11 mouse cellular contexts compared by ENCODE assay signal in the genomic region with DNA sequence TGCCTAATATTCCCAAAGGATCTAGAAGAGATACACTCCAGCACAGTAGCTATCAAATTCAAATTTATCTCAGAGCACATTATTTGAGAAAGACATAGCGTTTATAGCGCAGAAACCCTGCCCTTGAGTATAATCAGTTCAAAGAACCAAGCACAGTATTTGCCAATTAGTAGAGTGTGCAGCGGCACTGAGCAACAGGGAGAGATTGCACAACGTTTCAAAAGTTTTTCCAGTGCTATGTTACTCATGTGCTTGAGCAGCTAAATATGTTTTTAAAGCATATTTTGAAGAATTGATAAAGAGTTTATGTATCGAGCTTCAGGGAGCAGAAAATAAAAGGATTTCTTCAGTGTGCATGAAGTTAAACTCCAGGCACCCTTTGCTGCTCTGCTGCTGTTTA.
A peak's percentile ranks its signal among the peaks of the same experiment; 100 is the strongest.
DNase-seq lines count a peak whose midpoint lies in the region; ATAC-seq lines count a peak whose summit lies in the region.
"Had no signal": no experiment of that assay in that cellular context is flagged by ENCODE, and none has a peak within 500 bp of the region (broad histone marks: within the 10 kb centered on the region; RNA-seq: fewer than 3 reads in every experiment).

No protein-coding gene starts in this region.

- no peak overlapping the region for H3K27ac ChIP-seq in limb, embryonic 12.5 days
- no peak overlapping the region for H3K27ac ChIP-seq in limb, embryonic 10.5 days
- H3K27ac ChIP-seq in heart, embryonic 13.5 days (replicated peaks), result peak overlapping the region; percentile 65
- H3K27ac ChIP-seq: forebrain, embryonic 12.5 days; midbrain, embryonic 12.5 days had no signal

- DNase-seq in adrenal gland, postnatal 10 days, result peak; percentile 25
- DNase-seq in adrenal gland, adult 8-10 months, result no peak
- DNase-seq in limb, embryonic 10.5 days (ENCODE audit: low spot score), result no peak
- peak; percentile 23 for DNase-seq in lung, postnatal 36 days
- no peak for DNase-seq in layer of hippocampus, postnatal 10 days (ENCODE audit: low spot score in 2 of 2)
- no peak for DNase-seq in urinary bladder, adult 2 months (ENCODE audit: low spot score)
- DNase-seq: cerebellum, adult 11-12 months had no signal

- no peaks in the 10 kb centered on the region for H3K9me3 ChIP-seq in limb, embryonic 12.5 days
- no peaks in the 10 kb centered on the region for H3K9me3 ChIP-seq in limb, embryonic 10.5 days (replicated peaks)
- H3K9me3 ChIP-seq in heart, embryonic 13.5 days, result no peaks in the 10 kb centered on the region
- H3K9me3 ChIP-seq: forebrain, embryonic 12.5 days; midbrain, embryonic 12.5 days had no signal

- no peak for ATAC-seq in limb, embryonic 12.5 days (ENCODE audit: insufficient number of reproducible peaks, insufficient read depth, low FRiP score, low TSS enrichment, low read depth)
- no peak for ATAC-seq in heart, embryonic 13.5 days (ENCODE audit: extremely low read depth, insufficient number of reproducible peaks, low FRiP score, low TSS enrichment)

- 70% methylated on average over 5 of the region's 5 CpGs for WGBS in limb, embryonic 12.5 days
- WGBS in limb, embryonic 10.5 days, result 88% methylated on average over 5 of the region's 5 CpGs
- WGBS in heart, embryonic 13.5 days, result 61% methylated on average over 5 of the region's 5 CpGs

- no peak overlapping the region for H3K9ac ChIP-seq in limb, embryonic 12.5 days (replicated peaks)
- peak overlapping the region; percentile 72 for H3K9ac ChIP-seq in heart, embryonic 13.5 days
- H3K9ac ChIP-seq: forebrain, embryonic 12.5 days; midbrain, embryonic 12.5 days had no signal

- H3K4me2 ChIP-seq in limb, embryonic 12.5 days, result peak overlapping the region; percentile 33; the same call in 1 of the 2 replicates
- H3K4me2 ChIP-seq in heart, embryonic 13.5 days, result peak overlapping the region; percentile 54
- H3K4me2 ChIP-seq: forebrain, embryonic 12.5 days; midbrain, embryonic 12.5 days had no signal

- H3K4me1 ChIP-seq in limb, embryonic 12.5 days (replicated peaks), result peaks cover 25% of the 10 kb centered on the region
- peaks cover 4% of the 10 kb centered on the region; the same call in 1 of the 2 replicates for H3K4me1 ChIP-seq in limb, embryonic 10.5 days
- no peaks in the 10 kb centered on the region for H3K4me1 ChIP-seq in heart, embryonic 13.5 days
- H3K4me1 ChIP-seq: forebrain, embryonic 12.5 days; midbrain, embryonic 12.5 days had no signal

- H3K36me3 ChIP-seq in limb, embryonic 12.5 days, result no peaks in the 10 kb centered on the region
- H3K36me3 ChIP-seq in limb, embryonic 10.5 days, result no peaks in the 10 kb centered on the region
- H3K36me3 ChIP-seq in heart, embryonic 13.5 days, result no peaks in the 10 kb centered on the region
- H3K36me3 ChIP-seq: forebrain, embryonic 12.5 days; midbrain, embryonic 12.5 days had no signal

- no peaks in the 10 kb centered on the region for H3K27me3 ChIP-seq in limb, embryonic 12.5 days
- no peaks in the 10 kb centered on the region for H3K27me3 ChIP-seq in limb, embryonic 10.5 days (ENCODE audit: low read depth, poor library complexity, severe bottlenecking)
- no peaks in the 10 kb centered on the region for H3K27me3 ChIP-seq in heart, embryonic 13.5 days (replicated peaks)
- H3K27me3 ChIP-seq: forebrain, embryonic 12.5 days; midbrain, embryonic 12.5 days had no signal

- H3K4me3 ChIP-seq in limb, embryonic 12.5 days (replicated peaks), result no peak overlapping the region
- H3K4me3 ChIP-seq in limb, embryonic 10.5 days, result no peak overlapping the region
- H3K4me3 ChIP-seq in heart, embryonic 13.5 days, result peak overlapping the region; percentile 47
- H3K4me3 ChIP-seq: forebrain, embryonic 12.5 days; midbrain, embryonic 12.5 days had no signal

Comparison
In these comparisons a context has a peak if more than half of its experiments do, and no peak if none do; other contexts are left out.
1. DNase-seq: peak in adrenal gland, postnatal 10 days (single experiment) and lung, postnatal 36 days (single experiment); none in adrenal gland, adult 8-10 months (single experiment), limb, embryonic 10.5 days (single experiment), layer of hippocampus, postnatal 10 days (0 of 2) and urinary bladder, adult 2 months (single experiment).